Mouse (Mus musculus) embryonic facial prominence, embryonic 11.5 days (tissue): ENCODE data around the gene Gm3269. TPM values are rescaled to one million over a fixed set of nuclear protein-coding genes. Genes with fewer than 3 reads are reported as not detected.
"Not testable (repeated sequence)": the region's sequence is repeated elsewhere in the genome, so short reads cannot be mapped to it uniquely, and the experiment has no call there.

Experiments
- ATAC-seq: fragments of 200-750 bp; cut with Nextera tagmentation; replicated peaks from 2 replicates; pipeline ENCODE4 v1.8.0; 2017; ENCODE audit warnings: low read depth; ENCODE audit not compliant: insufficient number of reproducible peaks, low FRiP score, low TSS enrichment
- DNase-seq: peaks from one replicate; pipeline ENCODE4 v3.0.0-alpha.2; 2015; ENCODE audit warnings: low spot score
- H3K27ac ChIP-seq: fragments of 300-500 bp; sonication (generic); replicated peaks from 2 replicates; pipeline ENCODE4 v1.5.1; 2014; ENCODE audit warnings: mild to moderate bottlenecking, low read depth, low read length, control low read depth
- H3K27me3 ChIP-seq: fragments of 300-500 bp; sonication (generic); 2 replicates; pipeline ENCODE4 v1.6.1; 2014; ENCODE audit warnings: mild to moderate bottlenecking, low read length, moderate library complexity, mixed read lengths; ENCODE audit not compliant: control insufficient read depth, insufficient read depth
- H3K36me3 ChIP-seq: fragments of 300-500 bp; sonication (generic); replicated peaks from 2 replicates; pipeline ENCODE4 v1.6.1; 2014; ENCODE audit warnings: low read depth, mild to moderate bottlenecking, low read length, moderate library complexity, mixed read lengths; ENCODE audit not compliant: control insufficient read depth, insufficient read depth
- H3K4me1 ChIP-seq: fragments of 300-500 bp; sonication (generic); 2 replicates; pipeline ENCODE4 v1.6.1; 2014; ENCODE audit warnings: low read length, mixed read lengths; ENCODE audit not compliant: control insufficient read depth, insufficient read depth
- H3K4me2 ChIP-seq: fragments of 300-500 bp; sonication (generic); 2 replicates; pipeline ENCODE4 v1.6.1; 2014; ENCODE audit warnings: low read depth, mild to moderate bottlenecking, control low read depth, low read length, moderate library complexity
- H3K4me3 ChIP-seq: fragments of 300-500 bp; sonication (generic); 2 replicates; pipeline ENCODE4 v1.5.1; 2014; ENCODE audit warnings: low read depth, low read length, control low read depth
- H3K9ac ChIP-seq: fragments of 300-500 bp; sonication (generic); replicated peaks from 2 replicates; pipeline ENCODE4 v1.6.1; 2014; ENCODE audit warnings: mild to moderate bottlenecking, control low read depth, low read length
- H3K9me3 ChIP-seq: fragments of 300-500 bp; sonication (generic); replicated peaks from 2 replicates; pipeline ENCODE4 v1.6.1; 2016; ENCODE audit warnings: mild to moderate bottlenecking, low read length, inconsistent platforms, mixed read lengths; ENCODE audit not compliant: control insufficient read depth
- WGBS: fragments of 180-500 bp; shearing (Covaris S2); extraction: QIAGEN DNeasy Blood & Tissue Kit; methylation state at CpG from one replicate; pipeline ENCODE4 v1.1.7; 2014; 5-methylcytosine and 5-hydroxymethylcytosine counted together
- polyA plus RNA-seq: library from polyadenylated mRNA; unstranded; fragments of >200 nt; fragmentation: Nextera tagmentation; extraction: Ambion mirVana; gene quantifications from 2 replicates; pipeline ENCODE4 v1.2.1, GENCODE M21; 2014

Gm3269 gene
- polyA plus RNA-seq = not detected in 2 replicates

DNA sequence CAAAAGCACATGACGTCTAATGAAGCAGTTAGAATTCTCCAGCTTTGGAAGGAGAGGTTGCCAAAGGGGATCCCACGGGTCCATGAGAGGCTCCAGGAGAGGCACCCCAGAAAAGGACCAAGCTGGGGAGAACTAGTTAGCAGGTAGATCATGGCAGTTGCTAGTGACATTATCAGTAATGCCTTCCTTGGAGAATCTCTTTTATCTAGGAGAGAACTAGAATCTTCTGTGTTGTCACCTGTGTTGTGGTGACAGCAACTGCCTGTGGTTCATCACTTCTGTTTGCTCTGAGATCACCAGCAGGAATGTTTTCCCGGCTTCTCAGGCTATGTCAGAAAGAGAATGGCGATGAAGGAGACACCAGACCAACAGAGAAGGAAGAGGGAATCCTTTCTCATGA is at the start of gene Gm3269:
TSS of gene Gm3269 (plus strand) at position 301 of the 400 bp plus-strand sequence.
- H3K4me1 ChIP-seq, H3K27ac ChIP-seq, H3K4me3 ChIP-seq, ATAC-seq, H3K36me3 ChIP-seq, H3K4me2 ChIP-seq, H3K9me3 ChIP-seq, H3K9ac ChIP-seq, DNase-seq, H3K27me3 ChIP-seq: not testable (repeated sequence)
- WGBS = no CpG with 5 or more reads among the region's 4 CpGs

- not testable (repeated sequence) for H3K4me3 ChIP-seq, H3K9me3 ChIP-seq, ATAC-seq, H3K27me3 ChIP-seq, DNase-seq, H3K4me1 ChIP-seq, H3K36me3 ChIP-seq, H3K4me2 ChIP-seq, H3K9ac ChIP-seq, H3K27ac ChIP-seq
- 82% methylated on average over 6 of the region's 6 CpGs for WGBS
These were observed 31.5 kb upstream of the Gm3269 start for GRCm38 (mm10) chr14:4806421-4806820.

DNA sequence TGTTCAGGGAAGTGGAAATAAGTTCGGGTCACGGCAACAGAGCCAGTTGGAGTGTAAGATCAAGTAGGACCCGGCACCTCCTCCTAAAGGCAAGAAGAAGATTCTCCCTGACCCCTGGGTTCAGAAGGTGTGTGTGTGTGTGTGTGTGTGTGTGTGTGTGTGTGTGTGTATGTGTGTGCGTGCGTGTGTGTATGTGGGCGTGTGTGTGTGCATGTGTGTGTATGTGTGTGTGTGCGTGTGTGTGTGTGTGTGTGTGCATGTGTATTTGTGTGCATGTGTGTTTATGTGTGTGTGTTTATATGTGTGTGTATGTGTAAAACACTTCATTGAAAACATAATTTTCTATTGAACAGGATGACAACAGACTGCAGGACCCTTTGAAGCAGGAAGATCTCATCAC is 16.0 kb upstream of the Gm3269 start:
- H3K27ac ChIP-seq = not testable (repeated sequence)

GRCm38 (mm10) chr14:4855299-4855980 is 17.5 kb downstream of the Gm3269 start, which contains the start of gene Gm3264:
Gene Gm3264, plus strand, starts transcription at chr14:4855576.
- 3% methylated on average over 29 of the region's 59 CpGs for WGBS
- not testable (repeated sequence) for H3K9me3 ChIP-seq, H3K27ac ChIP-seq, ATAC-seq, H3K36me3 ChIP-seq, H3K27me3 ChIP-seq, H3K4me1 ChIP-seq
- DNase-seq = peak; percentile 1
- Histone ChIP-seq H3K4me2 (peak within 1 kb of the TSS; percentile 40), H3K4me3 (peak within 1 kb of the TSS; percentile 32), H3K9ac (peak within 1 kb of the TSS; percentile 48)

More for the DNA sequence above, 16.0 kb upstream of the Gm3269 start:
- not testable (repeated sequence) for H3K4me2 ChIP-seq, ATAC-seq, H3K4me3 ChIP-seq, DNase-seq, H3K36me3 ChIP-seq, H3K9ac ChIP-seq, H3K9me3 ChIP-seq, H3K4me1 ChIP-seq, H3K27me3 ChIP-seq
- WGBS = 100% methylated on average over 2 of the region's 7 CpGs

DNA sequence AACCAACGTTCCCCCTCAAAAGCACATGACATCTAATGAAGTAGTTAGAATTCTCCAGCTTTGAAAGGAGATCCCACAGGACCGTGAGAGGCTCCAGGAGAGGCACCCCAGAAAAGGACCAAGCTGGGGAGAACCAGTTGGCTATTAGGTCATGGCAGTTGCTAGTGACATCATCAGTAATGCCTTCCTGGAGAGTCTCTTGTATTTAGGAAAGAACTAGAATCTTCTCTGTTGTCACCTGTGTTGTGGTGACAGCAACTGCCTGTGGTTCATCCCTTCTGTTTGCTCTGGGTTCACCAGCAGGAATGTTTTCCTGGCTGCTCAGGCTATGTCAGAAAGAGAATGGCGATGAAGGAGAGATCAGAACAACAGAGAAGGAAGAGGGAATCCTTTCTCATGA is 54.2 kb downstream of the Gm3269 start, which contains the start of gene Gm3278:
TSS of gene Gm3278 (plus strand) at position 301 of the 400 bp plus-strand sequence.
- H3K9ac ChIP-seq, H3K27ac ChIP-seq, DNase-seq, H3K4me3 ChIP-seq, H3K27me3 ChIP-seq, H3K4me2 ChIP-seq, H3K36me3 ChIP-seq, H3K9me3 ChIP-seq, H3K4me1 ChIP-seq, ATAC-seq: not testable (repeated sequence)
- 83% methylated on average over 1 of the region's 3 CpGs for WGBS

Other genes with a start within 250 kb of the Gm3269 start
- gene Gm8159, start 205.8 kb upstream of the Gm3269 start, polyA plus RNA-seq = not detected in 2 replicates
- gene Gm3239, start 173.9 kb upstream of the Gm3269 start, polyA plus RNA-seq = 0.31 and 0.35 TPM in 2 replicates
- not detected in 2 replicates for gene Gm7876, start 128.9 kb upstream of the Gm3269 start, polyA plus RNA-seq
- gene Gm3252, start 111.3 kb upstream of the Gm3269 start, polyA plus RNA-seq = 0.81 and 0.88 TPM in 2 replicates
- not detected in 2 replicates for gene Gm9602, start 61.8 kb upstream of the Gm3269 start, polyA plus RNA-seq
- 1.1 and 1.7 TPM in 2 replicates for gene Gm3264, start 17.5 kb downstream of the Gm3269 start, polyA plus RNA-seq
- gene Gm3278, start 54.3 kb downstream of the Gm3269 start, polyA plus RNA-seq = not detected in 2 replicates
- not detected in 2 replicates for gene Gm8297, start 145.8 kb downstream of the Gm3269 start, polyA plus RNA-seq
- not detected in 2 replicates for gene Gm3298, start 177.8 kb downstream of the Gm3269 start, polyA plus RNA-seq
- not detected in 2 replicates for gene 4930555G01Rik, start 212.5 kb downstream of the Gm3269 start, polyA plus RNA-seq
- gene Gm8281, start 232.9 kb downstream of the Gm3269 start, polyA plus RNA-seq = 2.0 and 2.2 TPM in 2 replicates